Mouse (Mus musculus) gastrocnemius, postnatal 36 days (tissue): ENCODE results near the gene Ccser1. TPM values are rescaled to one million over a fixed set of nuclear protein-coding genes. Genes with fewer than 3 reads are reported as not detected.

Source experiments
- DNase-seq, 2 experiments: peaks; one replicate each; pipeline ENCODE4 v3.0.0; 2022
- intact Hi-C: fragments of 180-260 bp; cut with DNase I; formaldehyde crosslinking; loops from one replicate; pipeline ENCODE4 v1.15.1; 2025
- total RNA-seq, 2 experiments: library from RNA; stranded (reverse); gene quantifications; 2 replicates each; pipeline ENCODE4 v1.2.3; 2021

Gene Ccser1
- total RNA-seq, 2 experiments from 2014 or later, result 0.52 to 1.3 TPM

GRCm38 (mm10) chr6:61601911-61602310 lies 421.8 kb downstream of the Ccser1 start:
- DNase-seq, result no peak
- intact Hi-C loops, result no loop called here

GRCm38 (mm10) chr6:61614920-61615319 lies 434.8 kb downstream of the Ccser1 start:
- no peak for DNase-seq
- intact Hi-C loops, result no loop called here

- intact Hi-C loops, result no loop called here
- no peak for DNase-seq
These were observed 441.6 kb downstream of the Ccser1 start for GRCm38 (mm10) chr6:61621707-61622106.

GRCm38 (mm10) chr6:61661414-61661813 lies 481.3 kb downstream of the Ccser1 start:
- no peak for DNase-seq
- intact Hi-C loops, result no loop called here

- intact Hi-C loops, result no loop called here
- no peak for DNase-seq
These were observed 484.4 kb downstream of the Ccser1 start for GRCm38 (mm10) chr6:61664572-61664971.

- intact Hi-C loops, result no loop called here
- no peak for DNase-seq
These were observed 506.9 kb downstream of the Ccser1 start for GRCm38 (mm10) chr6:61687002-61687401.

GRCm38 (mm10) chr6:61703003-61703402 lies 522.9 kb downstream of the Ccser1 start:
- no peak for DNase-seq
- intact Hi-C loops, result no loop called here

GRCm38 (mm10) chr6:61721220-61721619 lies 541.1 kb downstream of the Ccser1 start:
- intact Hi-C loops, result no loop called here
- DNase-seq, result no peak

GRCm38 (mm10) chr6:61729065-61729464 lies 548.9 kb downstream of the Ccser1 start:
- DNase-seq, result no peak
- intact Hi-C loops, result no loop called here

GRCm38 (mm10) chr6:61730088-61730880 lies 550.2 kb downstream of the Ccser1 start:
- intact Hi-C loops, result no loop called here
- DNase-seq, result no peak

GRCm38 (mm10) chr6:61746346-61746745 lies 566.2 kb downstream of the Ccser1 start:
- intact Hi-C loops, result no loop called here
- no peak for DNase-seq

GRCm38 (mm10) chr6:61762135-61762534 lies 582.0 kb downstream of the Ccser1 start:
- DNase-seq, result no peak
- intact Hi-C loops, result no loop called here

GRCm38 (mm10) chr6:61763379-61763778 lies 583.3 kb downstream of the Ccser1 start:
- no peak for DNase-seq
- intact Hi-C loops, result no loop called here

GRCm38 (mm10) chr6:61765801-61766200 lies 585.7 kb downstream of the Ccser1 start:
- DNase-seq, result no peak
- intact Hi-C loops, result no loop called here

GRCm38 (mm10) chr6:61767151-61767550 lies 587.0 kb downstream of the Ccser1 start:
- intact Hi-C loops, result no loop called here

GRCm38 (mm10) chr6:61786706-61787105 lies 606.6 kb downstream of the Ccser1 start:
- no peak for DNase-seq
- intact Hi-C loops, result no loop called here

More at GRCm38 (mm10) chr6:61767151-61767550, 587.0 kb downstream of the Ccser1 start:
- no peak for DNase-seq

GRCm38 (mm10) chr6:61800889-61801288 lies 620.8 kb downstream of the Ccser1 start:
- DNase-seq, result no peak
- intact Hi-C loops, result no loop called here

- no peak for DNase-seq
- intact Hi-C loops, result no loop called here
These were observed 625.4 kb downstream of the Ccser1 start for GRCm38 (mm10) chr6:61805481-61805880.

- intact Hi-C loops, result no loop called here
- DNase-seq, result no peak
These were observed 637.6 kb downstream of the Ccser1 start for GRCm38 (mm10) chr6:61817716-61818115.

GRCm38 (mm10) chr6:61876302-61876701 lies 696.2 kb downstream of the Ccser1 start:
- intact Hi-C loops, result no loop called here
- DNase-seq, result no peak

- intact Hi-C loops, result no loop called here
- no peak for DNase-seq
These were observed 718.1 kb downstream of the Ccser1 start for GRCm38 (mm10) chr6:61898238-61898637.

GRCm38 (mm10) chr6:61902715-61903114 lies 722.6 kb downstream of the Ccser1 start:
- intact Hi-C loops, result no loop called here
- no peak for DNase-seq

GRCm38 (mm10) chr6:61912896-61913295 lies 732.8 kb downstream of the Ccser1 start:
- no peak for DNase-seq
- intact Hi-C loops, result no loop called here
